Mouse (Mus musculus): ENCODE measurements at regions not wholly inside any gene's neighbourhood (a gene's known extent, or its start where the extent isn't known, plus 50 kb on each side); places are given as distances from the start of the nearest gene placed in this dataset.

- no peaks in the 10 kb centered on the region for H3K27me3 ChIP-seq (ENCODE audit: control insufficient read depth, insufficient read depth, low read length)
- WGBS, result 13% methylated on average over 4 of the region's 4 CpGs
- H3K4me1 ChIP-seq (replicated peaks; ENCODE audit: control insufficient read depth, insufficient read depth, low read length), result no peaks in the 10 kb centered on the region
- H3K4me2 ChIP-seq (replicated peaks), result no peak overlapping the region
- H3K9ac ChIP-seq, result no peak overlapping the region
- H3K36me3 ChIP-seq (replicated peaks; ENCODE audit: control insufficient read depth, insufficient read depth), result no peaks in the 10 kb centered on the region
- no peaks in the 10 kb centered on the region for H3K9me3 ChIP-seq (ENCODE audit: control insufficient read depth, low read length)
- ATAC-seq (ENCODE audit: low FRiP score), result peak; percentile 88
- peak; percentile 87 for DNase-seq (ENCODE audit: low spot score)
- H3K4me3 ChIP-seq (replicated peaks; ENCODE audit: low read length), result no peak overlapping the region
- H3K27ac ChIP-seq, result no peak overlapping the region
Measured at GRCm38 (mm10) chr7:88544393-88544792, 114.3 kb downstream of the Rab38 start.

GRCm38 (mm10) chr7:88544976-88545654 lies 115.0 kb downstream of the Rab38 start:
- H3K9ac ChIP-seq, result no peak overlapping the region
- no peak for ATAC-seq (ENCODE audit: low FRiP score)
- DNase-seq (ENCODE audit: low spot score), result no peak
- peak overlapping the region; percentile 23; the same call in 1 of the 2 replicates for H3K27ac ChIP-seq
- no peaks in the 10 kb centered on the region for H3K27me3 ChIP-seq (ENCODE audit: control insufficient read depth, insufficient read depth, low read length)
- H3K4me2 ChIP-seq (replicated peaks), result no peak overlapping the region
- no peaks in the 10 kb centered on the region for H3K9me3 ChIP-seq (ENCODE audit: control insufficient read depth, low read length)
- 28% methylated on average over 5 of the region's 5 CpGs for WGBS
- H3K4me1 ChIP-seq (replicated peaks; ENCODE audit: control insufficient read depth, insufficient read depth, low read length), result no peaks in the 10 kb centered on the region
- H3K4me3 ChIP-seq (replicated peaks; ENCODE audit: low read length), result no peak overlapping the region
- no peaks in the 10 kb centered on the region for H3K36me3 ChIP-seq (replicated peaks; ENCODE audit: control insufficient read depth, insufficient read depth)

- no peak overlapping the region for H3K27ac ChIP-seq
- no peaks in the 10 kb centered on the region for H3K9me3 ChIP-seq (ENCODE audit: control insufficient read depth, low read length)
- no peak overlapping the region for H3K4me2 ChIP-seq (replicated peaks)
- ATAC-seq (ENCODE audit: low FRiP score), result no peak
- H3K4me3 ChIP-seq (replicated peaks; ENCODE audit: low read length), result no peak overlapping the region
- no peaks in the 10 kb centered on the region for H3K36me3 ChIP-seq (replicated peaks; ENCODE audit: control insufficient read depth, insufficient read depth)
- WGBS, result 83% methylated on average over 1 of the region's 1 CpGs
- H3K4me1 ChIP-seq (replicated peaks; ENCODE audit: control insufficient read depth, insufficient read depth, low read length), result no peaks in the 10 kb centered on the region
- no peak overlapping the region for H3K9ac ChIP-seq
- H3K27me3 ChIP-seq (ENCODE audit: control insufficient read depth, insufficient read depth, low read length), result no peaks in the 10 kb centered on the region
- no peak for DNase-seq (ENCODE audit: low spot score)
Measured at GRCm38 (mm10) chr7:88575073-88575472, 145.0 kb downstream of the Rab38 start.

GRCm38 (mm10) chr7:88600781-88601180 lies 170.7 kb downstream of the Rab38 start:
- Histone ChIP-seq H3K9me3 (ENCODE audit: control insufficient read depth, low read length) (no peaks in the 10 kb centered on the region), H3K27ac (no peak overlapping the region), H3K4me2 (replicated peaks) (no peak overlapping the region), H3K27me3 (ENCODE audit: control insufficient read depth, insufficient read depth, low read length) (no peaks in the 10 kb centered on the region), H3K9ac (no peak overlapping the region), H3K4me3 (replicated peaks; ENCODE audit: low read length) (no peak overlapping the region), H3K4me1 (replicated peaks; ENCODE audit: control insufficient read depth, insufficient read depth, low read length) (no peaks in the 10 kb centered on the region), H3K36me3 (replicated peaks; ENCODE audit: control insufficient read depth, insufficient read depth) (no peaks in the 10 kb centered on the region)
- DNase-seq (ENCODE audit: low spot score) (no peak), ATAC-seq (ENCODE audit: low FRiP score) (no peak)
- 88% methylated on average over 1 of the region's 1 CpGs for WGBS

All from hindbrain, embryonic 14.5 days (tissue).